Mouse (Mus musculus) B cell, adult 62 days (primary cell): Measurements from ENCODE around the gene Disp1. TPM values are rescaled to one million over a fixed set of nuclear protein-coding genes. Genes with fewer than 3 reads are reported as not detected.

Source experiments
- total RNA-seq: library from RNA; stranded (reverse); gene quantifications from 4 replicates; pipeline ENCODE4 v1.2.4, GENCODE M21; 2023

Disp1 gene
- total RNA-seq = 12.8 to 18.1 TPM (median 13.5 TPM) in 4 replicates

GRCm38 (mm10) chr1:183220796-183221718 lies at the start of gene Disp1:
TSS of gene Disp1 (minus strand) at chr1:183221522.

Other genes with a start within 250 kb of the Disp1 start
- 65.9 to 78.6 TPM (median 75.2 TPM) in 4 replicates for gene Aida, start 75.1 kb upstream of the Disp1 start, total RNA-seq
- 69.6 to 79.1 TPM (median 77.2 TPM) in 4 replicates for gene Brox, start 75.7 kb upstream of the Disp1 start, total RNA-seq
- gene Mia3, start 148.0 kb upstream of the Disp1 start, total RNA-seq = 183 to 194 TPM (median 190 TPM) in 4 replicates
- 18.5 to 26.8 TPM (median 22.1 TPM) in 4 replicates for gene Taf1a, start 167.5 kb upstream of the Disp1 start, total RNA-seq
- gene Hhipl2, start 196.7 kb upstream of the Disp1 start, total RNA-seq = not detected in 4 replicates